Mouse (Mus musculus): ENCODE results near the gene A430078G23Rik. TPM values are rescaled to one million over a fixed set of nuclear protein-coding genes. Genes with fewer than 3 reads are reported as not detected.

The A430078G23Rik gene
- polyA plus RNA-seq, 1 experiment from 2014 or later = 0.11 TPM

- Histone ChIP-seq H3K27me3 (no peaks in the 10 kb centered on the region), H3K9ac (no peak overlapping the region), H3K4me1 (peaks cover 39% of the 10 kb centered on the region), H3K4me3 (no peak overlapping the region), H3K36me3 (no peaks in the 10 kb centered on the region), H3K4me2 (replicated peaks) (no peak overlapping the region), H3K27ac (no peak overlapping the region), H3K9me3 (no peaks in the 10 kb centered on the region)
- WGBS = 43% methylated on average over 4 of the region's 4 CpGs
- no peak for ATAC-seq (ENCODE audit: low FRiP score, low read depth)
Observed at GRCm38 (mm10) chr8:3416846-3417245, 63.6 kb downstream of the A430078G23Rik start.

- Histone ChIP-seq H3K9ac (no peak overlapping the region), H3K27me3 (no peaks in the 10 kb centered on the region), H3K27ac (peak overlapping the region; percentile 69; the same call in 1 of the 2 replicates), H3K4me1 (peaks cover 39% of the 10 kb centered on the region), H3K4me3 (no peak overlapping the region), H3K9me3 (no peaks in the 10 kb centered on the region), H3K36me3 (no peaks in the 10 kb centered on the region), H3K4me2 (replicated peaks) (0 out of 2 replicates have a peak overlapping the region, but pooled peaks have one; percentile 11)
- no peak for ATAC-seq (ENCODE audit: low FRiP score, low read depth)
- 14% methylated on average over 8 of the region's 8 CpGs for WGBS
Observed at GRCm38 (mm10) chr8:3417455-3417854, 64.2 kb downstream of the A430078G23Rik start.

DNA sequence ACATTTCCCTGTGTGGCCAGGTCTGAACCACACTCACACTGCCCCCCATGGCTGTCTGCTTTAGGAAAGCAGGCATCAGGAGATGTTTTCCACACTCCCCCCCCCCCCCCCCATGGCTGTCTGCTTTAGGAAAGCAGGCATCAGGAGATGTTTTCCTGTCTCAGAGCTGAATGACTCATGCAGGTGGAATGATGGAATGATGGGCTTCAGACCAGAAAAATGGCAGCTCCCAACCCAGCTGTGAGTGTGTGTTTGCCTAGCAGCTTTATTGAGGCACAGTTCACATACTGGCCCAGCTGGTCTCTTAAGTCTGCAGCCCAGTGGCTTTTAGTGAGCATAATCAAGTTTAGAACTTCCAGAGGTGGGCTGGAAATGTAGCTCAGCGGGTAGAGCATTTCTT is 64.9 kb downstream of the A430078G23Rik start:
- H3K27me3 ChIP-seq = no peaks in the 10 kb centered on the region
- H3K27ac ChIP-seq = no peak overlapping the region
- peaks cover 39% of the 10 kb centered on the region for H3K4me1 ChIP-seq
- WGBS = 88% methylated on average over 1 of the region's 1 CpGs
- H3K9me3 ChIP-seq = no peaks in the 10 kb centered on the region
- H3K4me2 ChIP-seq (replicated peaks) = no peak overlapping the region
- no peak overlapping the region for H3K4me3 ChIP-seq
- H3K36me3 ChIP-seq = no peaks in the 10 kb centered on the region
- H3K9ac ChIP-seq = no peak overlapping the region
- ATAC-seq (ENCODE audit: low FRiP score, low read depth) = peak; percentile 24; the same call in 1 of the 2 replicates

DNA sequence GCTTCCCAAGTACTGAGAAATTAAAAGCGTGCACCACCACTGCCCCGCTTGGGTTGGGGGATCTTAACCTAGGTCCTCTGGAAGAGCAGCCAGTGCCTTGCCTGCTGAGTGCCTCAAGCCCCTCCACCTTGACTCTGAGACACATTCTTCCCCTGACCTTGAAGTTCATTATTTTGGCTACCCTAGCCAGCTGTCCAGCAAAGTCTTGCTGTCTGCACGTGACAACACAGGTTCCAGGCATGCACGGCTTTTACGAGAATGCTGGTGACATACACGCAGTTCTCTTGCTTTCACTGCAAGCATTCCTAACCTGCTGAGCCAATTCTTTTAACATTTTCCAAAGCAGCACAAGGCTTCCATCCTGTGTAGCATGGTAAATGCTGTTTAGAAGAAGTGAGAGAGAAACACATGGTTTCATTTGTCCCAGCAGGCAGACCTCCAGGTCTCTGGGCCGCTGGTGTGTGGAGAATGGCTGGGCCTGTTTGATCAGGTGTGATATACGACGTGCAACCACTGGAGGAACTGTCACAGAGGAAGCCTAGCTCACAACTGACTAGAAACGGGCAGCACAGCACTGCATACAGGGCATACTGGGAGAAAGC is 67.0 kb downstream of the A430078G23Rik start:
- WGBS = 22% methylated on average over 10 of the region's 10 CpGs
- no peak overlapping the region for H3K4me2 ChIP-seq (replicated peaks)
- H3K9me3 ChIP-seq = no peaks in the 10 kb centered on the region
- ATAC-seq (ENCODE audit: low FRiP score, low read depth) = peak; percentile 66
- no peaks in the 10 kb centered on the region for H3K27me3 ChIP-seq
- peaks cover 39% of the 10 kb centered on the region for H3K4me1 ChIP-seq
- H3K4me3 ChIP-seq = no peak overlapping the region
- H3K27ac ChIP-seq = peak overlapping the region; percentile 55; the same call in 1 of the 2 replicates
- H3K9ac ChIP-seq = no peak overlapping the region
- H3K36me3 ChIP-seq = no peaks in the 10 kb centered on the region

DNA sequence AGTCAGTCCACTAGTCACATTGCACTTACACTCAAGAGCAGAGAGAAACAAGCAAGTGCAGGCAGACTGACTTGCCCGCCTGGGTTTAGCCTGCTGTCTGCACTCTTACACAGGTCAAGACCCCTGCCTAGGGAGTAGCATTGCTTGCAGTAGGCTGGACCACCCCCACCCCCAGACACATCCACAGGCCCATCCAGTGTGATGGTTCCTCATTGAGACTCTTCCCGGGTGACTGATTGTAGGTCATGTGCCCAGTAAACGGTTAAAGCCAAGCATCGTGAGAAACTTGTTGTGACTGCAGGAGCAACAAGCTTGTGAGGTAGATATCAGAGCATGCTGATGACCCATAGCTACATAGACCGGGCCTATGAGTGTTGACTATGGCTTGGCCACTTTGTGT is 68.3 kb downstream of the A430078G23Rik start:
- no peak overlapping the region for H3K9ac ChIP-seq
- no peak for ATAC-seq (ENCODE audit: low FRiP score, low read depth)
- H3K27ac ChIP-seq = no peak overlapping the region
- no peaks in the 10 kb centered on the region for H3K27me3 ChIP-seq
- peaks cover 39% of the 10 kb centered on the region for H3K4me1 ChIP-seq
- no peak overlapping the region for H3K4me3 ChIP-seq
- H3K4me2 ChIP-seq (replicated peaks) = no peak overlapping the region
- WGBS = 87% methylated on average over 5 of the region's 5 CpGs
- H3K9me3 ChIP-seq = no peaks in the 10 kb centered on the region
- H3K36me3 ChIP-seq = no peaks in the 10 kb centered on the region

GRCm38 (mm10) chr8:3425217-3425616 is 72.0 kb downstream of the A430078G23Rik start:
- H3K4me2 ChIP-seq (replicated peaks) = no peak overlapping the region
- H3K36me3 ChIP-seq = peaks cover 26% of the 10 kb centered on the region
- H3K4me3 ChIP-seq = no peak overlapping the region
- no peak for ATAC-seq (ENCODE audit: low FRiP score, low read depth)
- 89% methylated on average over 5 of the region's 5 CpGs for WGBS
- peaks cover 9% of the 10 kb centered on the region for H3K4me1 ChIP-seq
- H3K9ac ChIP-seq = no peak overlapping the region
- H3K9me3 ChIP-seq = no peaks in the 10 kb centered on the region
- H3K27ac ChIP-seq = no peak overlapping the region
- H3K27me3 ChIP-seq = no peaks in the 10 kb centered on the region

DNA sequence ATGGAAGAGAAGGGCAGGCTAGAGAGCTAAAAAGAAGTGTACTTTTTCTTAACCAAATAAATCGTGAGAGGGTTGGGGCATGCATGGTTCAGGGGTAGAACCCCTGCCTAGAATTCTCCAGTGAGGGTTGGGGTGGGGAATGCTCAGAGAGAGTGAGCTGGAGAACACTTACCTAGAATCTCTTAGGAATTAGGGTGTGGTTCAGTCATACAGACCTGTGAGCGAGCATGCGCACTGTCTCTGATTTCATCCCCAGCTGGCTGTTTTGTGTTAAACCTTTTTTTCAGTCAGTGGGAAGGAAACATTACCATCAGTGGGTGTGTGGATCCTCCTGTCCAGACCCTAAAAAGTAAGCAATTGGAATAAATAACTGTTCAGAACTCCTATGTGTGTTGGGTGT is 73.0 kb downstream of the A430078G23Rik start:
- H3K36me3 ChIP-seq = peaks cover 33% of the 10 kb centered on the region
- H3K4me1 ChIP-seq = no peaks in the 10 kb centered on the region
- H3K9me3 ChIP-seq = no peaks in the 10 kb centered on the region
- 85% methylated on average over 3 of the region's 3 CpGs for WGBS
- no peak overlapping the region for H3K27ac ChIP-seq
- no peak overlapping the region for H3K4me2 ChIP-seq (replicated peaks)
- H3K9ac ChIP-seq = no peak overlapping the region
- no peaks in the 10 kb centered on the region for H3K27me3 ChIP-seq
- H3K4me3 ChIP-seq = no peak overlapping the region
- no peak for ATAC-seq (ENCODE audit: low FRiP score, low read depth)

- H3K36me3 ChIP-seq = peaks cover 56% of the 10 kb centered on the region
- H3K4me2 ChIP-seq (replicated peaks) = no peak overlapping the region
Observed at GRCm38 (mm10) chr8:3428426-3428825, 75.2 kb downstream of the A430078G23Rik start.

DNA sequence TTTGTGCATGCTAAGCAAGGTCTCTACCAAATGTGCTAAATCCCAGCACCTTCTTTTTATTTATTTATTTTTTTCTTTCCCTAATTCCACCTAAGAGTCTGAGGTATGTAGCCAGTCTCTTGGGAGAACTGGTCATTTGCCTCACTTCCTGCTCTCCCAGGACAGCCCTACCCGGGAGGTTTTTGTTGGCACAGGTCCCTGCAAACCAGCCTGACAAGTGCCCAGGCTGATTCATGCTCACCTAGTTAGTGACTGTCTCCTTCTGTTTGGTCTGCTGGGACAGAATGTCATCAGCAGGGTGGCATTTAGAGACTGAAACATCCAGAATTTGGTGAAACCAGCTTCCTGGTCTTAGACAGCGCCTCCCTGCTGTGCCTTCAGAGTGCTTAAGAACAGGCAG is 76.8 kb downstream of the A430078G23Rik start:
- no peak overlapping the region for H3K4me3 ChIP-seq
- no peaks in the 10 kb centered on the region for H3K27me3 ChIP-seq
- H3K9ac ChIP-seq = no peak overlapping the region
- WGBS = 80% methylated on average over 2 of the region's 2 CpGs
- H3K9me3 ChIP-seq = no peaks in the 10 kb centered on the region
- ATAC-seq (ENCODE audit: low FRiP score, low read depth) = no peak
- peaks cover 70% of the 10 kb centered on the region for H3K36me3 ChIP-seq
- no peak overlapping the region for H3K27ac ChIP-seq
- no peaks in the 10 kb centered on the region for H3K4me1 ChIP-seq
- no peak overlapping the region for H3K4me2 ChIP-seq (replicated peaks)

More at GRCm38 (mm10) chr8:3428426-3428825, 75.2 kb downstream of the A430078G23Rik start:
- H3K9me3 ChIP-seq = no peaks in the 10 kb centered on the region
- H3K9ac ChIP-seq = no peak overlapping the region
- 62% methylated on average over 2 of the region's 2 CpGs for WGBS
- no peak overlapping the region for H3K4me3 ChIP-seq
- H3K4me1 ChIP-seq = no peaks in the 10 kb centered on the region
- no peak overlapping the region for H3K27ac ChIP-seq
- ATAC-seq (ENCODE audit: low FRiP score, low read depth) = no peak; the same call in 1 of the 2 replicates
- no peaks in the 10 kb centered on the region for H3K27me3 ChIP-seq

- no peaks in the 10 kb centered on the region for H3K27me3 ChIP-seq
- H3K4me2 ChIP-seq (replicated peaks) = no peak overlapping the region
- no peaks in the 10 kb centered on the region for H3K9me3 ChIP-seq
- no peak for ATAC-seq (ENCODE audit: low FRiP score, low read depth)
- H3K9ac ChIP-seq = no peak overlapping the region
- no peaks in the 10 kb centered on the region for H3K4me1 ChIP-seq
- 92% methylated on average over 3 of the region's 3 CpGs for WGBS
- H3K4me3 ChIP-seq = no peak overlapping the region
- H3K27ac ChIP-seq = no peak overlapping the region
- peaks cover 81% of the 10 kb centered on the region for H3K36me3 ChIP-seq
Observed at GRCm38 (mm10) chr8:3431113-3431512, 77.9 kb downstream of the A430078G23Rik start.

GRCm38 (mm10) chr8:3436492-3436891 is 83.3 kb downstream of the A430078G23Rik start:
- H3K4me1 ChIP-seq = no peaks in the 10 kb centered on the region
- 81% methylated on average over 6 of the region's 6 CpGs for WGBS
- no peak overlapping the region for H3K9ac ChIP-seq
- no peak for ATAC-seq (ENCODE audit: low FRiP score, low read depth)
- peaks cover 98% of the 10 kb centered on the region for H3K36me3 ChIP-seq
- H3K4me2 ChIP-seq (replicated peaks) = no peak overlapping the region
- no peaks in the 10 kb centered on the region for H3K27me3 ChIP-seq
- H3K9me3 ChIP-seq = no peaks in the 10 kb centered on the region
- H3K27ac ChIP-seq = no peak overlapping the region
- no peak overlapping the region for H3K4me3 ChIP-seq

- H3K9ac ChIP-seq = no peak overlapping the region
- no peak for ATAC-seq (ENCODE audit: low FRiP score, low read depth)
- WGBS = 80% methylated on average over 12 of the region's 12 CpGs
- no peaks in the 10 kb centered on the region for H3K9me3 ChIP-seq
- H3K4me2 ChIP-seq (replicated peaks) = no peak overlapping the region
- no peaks in the 10 kb centered on the region for H3K27me3 ChIP-seq
- no peaks in the 10 kb centered on the region for H3K4me1 ChIP-seq
- H3K36me3 ChIP-seq = peaks cover 95% of the 10 kb centered on the region
- no peak overlapping the region for H3K27ac ChIP-seq
- H3K4me3 ChIP-seq = no peak overlapping the region
Observed at GRCm38 (mm10) chr8:3439510-3439909, 86.3 kb downstream of the A430078G23Rik start.
